Mouse (Mus musculus) small intestine, adult 2 months (tissue): ENCODE results near the gene Oca2. TPM values are rescaled to one million over a fixed set of nuclear protein-coding genes. Genes with fewer than 3 reads are reported as not detected.

Experiments
- H3K27ac ChIP-seq: fragments of 200-500 bp; 2 replicates; pipeline ENCODE4 v1.5.1; 2012; ENCODE audit warnings: low read depth, low read length, control low read depth, inconsistent platforms; ENCODE audit not compliant: insufficient read depth
- H3K27me3 ChIP-seq: fragments of 200-500 bp; 2 replicates; pipeline ENCODE4 v1.6.1; 2012; ENCODE audit warnings: mild to moderate bottlenecking, moderate library complexity, low read length, inconsistent platforms; ENCODE audit not compliant: control insufficient read depth, insufficient read depth
- H3K36me3 ChIP-seq: fragments of 200-500 bp; 2 replicates; pipeline ENCODE4 v1.6.1; 2012; ENCODE audit warnings: mild to moderate bottlenecking, low read length, control low read depth, inconsistent platforms; ENCODE audit not compliant: control insufficient read depth, insufficient read depth
- H3K4me1 ChIP-seq: fragments of 200-500 bp; 2 replicates; pipeline ENCODE4 v1.6.1; 2012; ENCODE audit warnings: low read length, inconsistent platforms, mixed read lengths; ENCODE audit not compliant: control insufficient read depth, insufficient read depth, insufficient read length
- H3K4me3 ChIP-seq: fragments of 200-500 bp; 2 replicates; pipeline ENCODE4 v1.5.1; 2012; ENCODE audit warnings: low read depth, mild to moderate bottlenecking, control low read depth, inconsistent platforms, low read length, moderate library complexity
- CTCF ChIP-seq: fragments of 200-500 bp; IDR thresholded peaks from 2 replicates; pipeline ENCODE4 v1.5.1; 2012; ENCODE audit warnings: low read depth, mild to moderate bottlenecking, control low read depth, inconsistent platforms, low read length, moderate library complexity, mixed read lengths; ENCODE audit not compliant: insufficient replicate concordance, insufficient read length; ENCODE audit errors: extremely low read depth
- POLR2A ChIP-seq: fragments of 200-500 bp; IDR thresholded peaks from 2 replicates; pipeline ENCODE4 v1.6.1; 2012; ENCODE audit warnings: low read depth, mild to moderate bottlenecking, control low read depth, inconsistent platforms, low read length, moderate library complexity
- WGBS: fragments of 180-500 bp; shearing (Covaris S2); methylation state at CpG from one replicate; pipeline ENCODE4 v1.1.7; 2018; 5-methylcytosine and 5-hydroxymethylcytosine counted together
- polyA plus RNA-seq: library from polyadenylated mRNA; depleted of rRNA; stranded (reverse); fragments of >200 nt; gene quantifications from 2 replicates; pipeline ENCODE4 v1.2.3, GENCODE M21; 2012; rRNA removed

Gene Oca2
- polyA plus RNA-seq, 1 experiment = not detected

DNA sequence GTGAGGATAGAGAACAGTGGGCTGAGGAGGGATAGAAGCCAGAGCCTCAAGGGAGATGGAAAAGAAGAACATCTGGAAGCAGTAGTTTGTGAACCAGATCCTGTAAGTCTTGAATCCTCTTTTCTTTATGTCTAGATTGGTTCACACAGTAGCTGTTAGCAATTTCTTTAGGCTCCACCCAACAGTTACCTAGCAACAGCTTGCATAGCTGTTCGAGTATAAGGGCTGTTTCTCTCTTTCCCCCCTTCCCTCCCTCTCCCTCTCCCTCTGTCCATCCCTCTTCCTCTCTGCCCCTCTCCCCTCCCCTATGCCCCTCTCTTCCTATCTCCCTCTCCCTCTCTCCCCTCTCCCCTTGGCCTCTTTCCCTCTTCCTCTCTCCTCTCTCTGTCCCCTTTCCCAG, 312.2 kb downstream of the Oca2 start:
- H3K4me1 ChIP-seq = no peaks in the 10 kb centered on the region
- WGBS = 7% methylated on average over 1 of the region's 1 CpGs
- H3K36me3 ChIP-seq = no peaks in the 10 kb centered on the region
- H3K27me3 ChIP-seq = no peaks in the 10 kb centered on the region
- H3K27ac ChIP-seq = no peak overlapping the region
- no peak for TF ChIP-seq POLR2A
- no peak for TF ChIP-seq CTCF
- no peak overlapping the region for H3K4me3 ChIP-seq

Other genes with a start within 250 kb of the Oca2 start
- 1.1 and 1.3 TPM in 2 replicates for gene Nipa1, start 219.8 kb upstream of the Oca2 start, polyA plus RNA-seq
- 6.7 and 14.3 TPM in 2 replicates for gene Herc2, start 189.6 kb upstream of the Oca2 start, polyA plus RNA-seq